Mouse (Mus musculus) Muller cell, postnatal 12 days (primary cell): ENCODE measurements at regions not wholly inside any gene's neighbourhood (a gene's known extent, or its start where the extent isn't known, plus 50 kb on each side); places are given as distances from the start of the nearest gene placed in this dataset.

ENCODE experiments used
- DNase-seq: peaks from one replicate; pipeline ENCODE4 v3.0.0-alpha.2; 2015; ENCODE audit errors: inconsistent ontology term

DNA sequence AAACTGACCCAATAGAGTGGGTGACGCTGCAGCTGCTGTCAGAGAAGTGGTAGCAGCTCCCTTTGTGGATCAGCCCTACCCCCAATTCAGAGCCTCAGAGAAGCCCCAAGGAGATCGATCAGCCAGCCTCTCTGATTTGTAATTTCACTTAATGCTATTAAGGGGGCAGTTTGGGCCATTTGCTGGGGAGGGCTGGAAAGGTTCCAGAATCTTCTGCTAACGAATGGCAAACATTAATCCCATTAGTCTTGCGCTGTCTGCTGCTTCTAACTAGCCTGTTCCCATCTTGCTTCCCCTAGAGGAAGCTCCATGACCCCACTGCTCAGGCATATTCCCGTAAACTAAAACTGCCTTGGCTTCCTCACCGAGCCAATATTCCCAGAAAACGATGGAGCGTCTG lies 59.9 kb upstream of the Lrrn2 start:
- no peak for DNase-seq

- no peak for DNase-seq
These were observed 61.8 kb upstream of the Lrrn2 start for GRCm38 (mm10) chr1:132818296-132818695.

GRCm38 (mm10) chr1:132817366-132817765 lies 62.7 kb upstream of the Lrrn2 start:
- peak; percentile 95 for DNase-seq

DNA sequence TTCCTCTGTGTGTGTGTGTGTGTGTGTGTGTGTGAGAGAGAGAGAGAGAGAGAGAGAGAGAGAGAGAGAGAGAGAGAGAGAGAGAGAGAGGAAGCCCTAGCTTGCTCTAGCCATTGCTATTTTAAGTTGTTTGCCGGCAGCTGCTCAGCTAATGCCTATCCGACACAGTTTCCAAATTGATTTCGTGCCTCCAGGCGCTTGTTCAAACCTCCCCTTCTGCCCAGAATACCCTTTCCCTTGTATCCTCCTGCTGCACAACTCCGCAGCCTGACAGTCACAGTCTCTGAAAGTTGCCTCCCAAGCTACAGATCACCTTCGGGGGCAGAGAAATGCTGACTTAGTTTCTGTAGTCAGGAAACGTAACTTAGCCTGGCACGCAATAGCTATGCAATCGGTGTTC lies 63.9 kb upstream of the Nfasc start:
- DNase-seq: no peak

GRCm38 (mm10) chr1:132803842-132804241 lies 62.2 kb upstream of the Nfasc start:
- peak; percentile 51 for DNase-seq

- DNase-seq: no peak
These were observed 60.8 kb upstream of the Nfasc start for GRCm38 (mm10) chr1:132802380-132802779.

DNA sequence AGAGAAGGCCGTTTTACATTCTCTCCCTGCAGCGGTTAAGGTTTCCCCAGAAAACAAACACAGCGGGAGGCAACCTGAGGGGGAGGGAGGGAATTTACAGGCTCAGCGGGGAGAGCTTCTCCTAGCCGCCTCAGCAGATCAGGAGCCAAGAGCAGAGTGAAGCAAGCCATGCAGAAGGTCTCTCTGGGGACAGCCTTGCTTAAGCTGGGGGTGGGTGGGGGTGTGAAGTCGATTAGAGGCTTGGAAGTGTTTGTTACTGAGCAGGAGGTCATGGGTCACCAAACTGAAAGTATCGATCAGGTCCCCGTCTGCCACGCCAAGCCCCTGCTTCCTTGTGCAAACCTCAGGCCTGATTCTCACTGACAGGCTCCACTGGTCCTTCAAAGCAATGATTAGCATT lies 58.7 kb upstream of the Nfasc start:
- DNase-seq: no peak

GRCm38 (mm10) chr1:132799258-132799657 lies 57.7 kb upstream of the Nfasc start:
- peak; percentile 48 for DNase-seq

DNA sequence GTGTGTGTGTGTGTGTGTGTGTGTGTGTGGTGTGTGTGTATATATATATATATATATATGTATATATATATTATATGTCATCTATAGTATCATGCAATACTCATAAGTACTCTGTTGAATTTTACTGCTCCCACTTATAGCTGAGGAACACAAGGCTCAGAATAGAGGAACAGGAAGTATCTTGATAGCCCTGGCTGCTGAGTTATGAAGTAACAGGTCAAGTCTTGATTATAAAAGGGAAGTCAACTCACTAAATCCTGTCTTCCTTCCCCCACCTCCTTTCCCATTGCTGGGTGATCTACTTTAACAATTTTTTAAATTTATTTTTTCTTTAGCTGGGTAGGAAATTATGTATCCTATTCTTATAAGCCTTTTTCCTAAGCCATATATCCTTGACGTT lies 52.9 kb upstream of the Nfasc start:
- no peak for DNase-seq
